Mouse (Mus musculus) neural tube, embryonic 14.5 days (tissue): ENCODE measurements around the gene Arhgap19. TPM values are rescaled to one million over a fixed set of nuclear protein-coding genes. Genes with fewer than 3 reads are reported as not detected.

ENCODE experiments used
- ATAC-seq: fragments of 200-750 bp; cut with Nextera tagmentation; 2 replicates; pipeline ENCODE4 v1.8.0; 2017; ENCODE audit warnings: low read depth, mild to moderate bottlenecking, moderate TSS enrichment, moderate library complexity
- H3K27ac ChIP-seq: fragments of 300-500 bp; sonication (generic); 2 replicates; pipeline ENCODE4 v1.5.1; 2014; ENCODE audit warnings: low read depth, mild to moderate bottlenecking, control low read depth, low read length, moderate library complexity, mixed read lengths
- H3K27me3 ChIP-seq: fragments of 300-500 bp; sonication (generic); 2 replicates; pipeline ENCODE4 v1.6.1; 2014; ENCODE audit warnings: low read length; ENCODE audit not compliant: control insufficient read depth, insufficient read depth
- H3K36me3 ChIP-seq: fragments of 300-500 bp; sonication (generic); 2 replicates; pipeline ENCODE4 v1.6.1; 2014; ENCODE audit warnings: low read length, mixed read lengths; ENCODE audit not compliant: control insufficient read depth, insufficient read depth
- H3K4me1 ChIP-seq: fragments of 300-500 bp; sonication (generic); 2 replicates; pipeline ENCODE4 v1.6.1; 2014; ENCODE audit warnings: low read length; ENCODE audit not compliant: control insufficient read depth, insufficient read depth
- H3K4me2 ChIP-seq: fragments of 300-500 bp; sonication (generic); 2 replicates; pipeline ENCODE4 v1.6.1; 2014; ENCODE audit warnings: mild to moderate bottlenecking, low read depth, low read length, control low read depth
- H3K4me3 ChIP-seq: fragments of 300-500 bp; sonication (generic); 2 replicates; pipeline ENCODE4 v1.5.1; 2014; ENCODE audit warnings: low read depth, low read length, control low read depth, mixed read lengths
- H3K9ac ChIP-seq: fragments of 300-500 bp; sonication (generic); replicated peaks from 2 replicates; pipeline ENCODE4 v1.6.1; 2014; ENCODE audit warnings: low read depth, mild to moderate bottlenecking, control low read depth, low read length, mixed read lengths
- H3K9me3 ChIP-seq: fragments of 300-500 bp; sonication (generic); 2 replicates; pipeline ENCODE4 v1.6.1; 2016; ENCODE audit warnings: low read length; ENCODE audit not compliant: control insufficient read depth
- WGBS: fragments of 180-500 bp; shearing (Covaris S2); extraction: QIAGEN DNeasy Blood & Tissue Kit; methylation state at CpG from one replicate; pipeline ENCODE4 v1.1.7; 2014; 5-methylcytosine and 5-hydroxymethylcytosine counted together
- polyA plus RNA-seq: library from polyadenylated mRNA; unstranded; fragments of >200 nt; fragmentation: Nextera tagmentation; extraction: Ambion mirVana; gene quantifications from 2 replicates; pipeline ENCODE4 v1.2.1, GENCODE M21; 2014

Arhgap19 gene
- polyA plus RNA-seq, 1 experiment from 2014 or later: 3.6 TPM

DNA sequence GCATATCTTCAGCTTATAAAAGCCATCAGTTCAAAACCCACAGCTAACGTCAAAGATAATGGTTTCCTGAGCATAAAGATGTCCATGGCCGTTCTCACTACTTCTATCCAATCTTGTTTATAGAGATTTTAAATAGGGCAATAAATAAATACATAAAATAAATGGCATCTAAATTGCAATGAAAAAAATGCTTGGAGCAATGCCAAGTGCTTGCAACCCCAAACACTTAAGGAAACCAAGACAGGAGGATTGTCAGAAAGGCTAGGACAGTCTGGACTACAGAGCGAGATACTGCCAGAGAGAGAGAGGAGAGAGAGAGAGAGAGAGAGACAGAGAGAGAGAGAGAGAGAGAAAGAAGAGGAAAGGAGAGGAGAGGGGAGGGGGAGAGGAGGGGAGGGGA, 24.7 kb upstream of the Arhgap19 start:
- 50% methylated on average over 3 of the region's 3 CpGs for WGBS
- no peak overlapping the region for H3K27ac ChIP-seq
- no peaks in the 10 kb centered on the region for H3K9me3 ChIP-seq
- H3K27me3 ChIP-seq: no peaks in the 10 kb centered on the region
- ATAC-seq: no peak
- no peaks in the 10 kb centered on the region for H3K36me3 ChIP-seq
- no peak overlapping the region for H3K4me2 ChIP-seq
- H3K9ac ChIP-seq: no peak overlapping the region
- H3K4me1 ChIP-seq: peaks cover 4% of the 10 kb centered on the region
- no peak overlapping the region for H3K4me3 ChIP-seq

- no peaks in the 10 kb centered on the region for H3K36me3 ChIP-seq
- H3K9ac ChIP-seq: no peak overlapping the region
- H3K27me3 ChIP-seq: no peaks in the 10 kb centered on the region
- H3K4me1 ChIP-seq: no peaks in the 10 kb centered on the region
- H3K4me3 ChIP-seq: no peak overlapping the region
- 86% methylated on average over 5 of the region's 5 CpGs for WGBS
- ATAC-seq: no peak
- H3K4me2 ChIP-seq: no peak overlapping the region
- H3K9me3 ChIP-seq: no peaks in the 10 kb centered on the region
- no peak overlapping the region for H3K27ac ChIP-seq
These were observed 23.1 kb upstream of the Arhgap19 start for GRCm38 (mm10) chr19:41824950-41825349.

DNA sequence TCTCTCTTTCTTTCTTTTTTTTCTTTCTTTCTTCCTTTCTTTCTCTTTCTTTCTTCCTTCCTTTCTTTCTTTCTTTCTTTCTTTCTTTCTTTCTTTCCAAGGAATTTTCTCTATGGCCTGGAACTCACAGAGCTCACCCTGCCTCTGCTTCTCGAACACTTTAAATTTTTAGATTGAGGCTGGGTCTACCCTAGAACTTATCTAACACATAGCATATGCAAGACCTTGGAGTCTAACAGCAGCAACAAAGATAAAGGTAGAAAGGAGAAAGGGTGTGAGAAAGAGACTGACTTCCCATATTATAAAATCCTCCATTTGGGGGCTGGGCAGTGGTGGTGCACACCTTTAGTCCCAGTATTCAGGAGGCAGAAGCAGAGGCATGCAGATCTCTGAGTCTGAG, 20.7 kb upstream of the Arhgap19 start:
- no peak overlapping the region for H3K9ac ChIP-seq
- H3K4me3 ChIP-seq: no peak overlapping the region
- H3K27ac ChIP-seq: no peak overlapping the region
- no peaks in the 10 kb centered on the region for H3K36me3 ChIP-seq
- ATAC-seq: no peak
- H3K4me2 ChIP-seq: no peak overlapping the region
- H3K9me3 ChIP-seq: no peaks in the 10 kb centered on the region
- WGBS: 88% methylated on average over 1 of the region's 1 CpGs
- no peaks in the 10 kb centered on the region for H3K27me3 ChIP-seq
- H3K4me1 ChIP-seq: no peaks in the 10 kb centered on the region

GRCm38 (mm10) chr19:41821436-41821835, 19.6 kb upstream of the Arhgap19 start:
- Histone ChIP-seq H3K4me1 (no peaks in the 10 kb centered on the region), H3K27me3 (no peaks in the 10 kb centered on the region), H3K27ac (no peak overlapping the region), H3K9ac (no peak overlapping the region), H3K36me3 (no peaks in the 10 kb centered on the region), H3K4me3 (no peak overlapping the region), H3K9me3 (no peaks in the 10 kb centered on the region), H3K4me2 (no peak overlapping the region)
- WGBS: 7% methylated on average over 5 of the region's 5 CpGs
- ATAC-seq: no peak

DNA sequence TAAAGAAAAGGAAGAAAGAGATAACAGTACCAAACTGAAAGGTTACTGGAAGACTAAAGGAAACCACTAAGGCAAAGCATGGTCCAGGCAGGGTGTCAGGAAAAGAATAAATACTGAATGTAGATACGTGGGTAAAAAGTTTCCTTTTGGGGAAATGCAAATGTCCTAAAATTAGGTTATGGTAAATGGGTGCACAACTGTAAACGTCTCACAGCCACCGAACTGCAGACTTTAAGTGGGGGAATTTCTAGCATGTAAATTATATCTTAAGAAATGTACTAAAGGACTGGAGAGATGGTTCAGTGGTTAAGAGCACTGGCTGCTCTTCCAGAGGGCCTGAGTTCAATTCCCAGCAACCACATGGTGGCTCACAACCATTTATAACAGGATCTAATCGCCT, 16.9 kb upstream of the Arhgap19 start:
- ATAC-seq: no peak
- H3K27me3 ChIP-seq: no peaks in the 10 kb centered on the region

DNA sequence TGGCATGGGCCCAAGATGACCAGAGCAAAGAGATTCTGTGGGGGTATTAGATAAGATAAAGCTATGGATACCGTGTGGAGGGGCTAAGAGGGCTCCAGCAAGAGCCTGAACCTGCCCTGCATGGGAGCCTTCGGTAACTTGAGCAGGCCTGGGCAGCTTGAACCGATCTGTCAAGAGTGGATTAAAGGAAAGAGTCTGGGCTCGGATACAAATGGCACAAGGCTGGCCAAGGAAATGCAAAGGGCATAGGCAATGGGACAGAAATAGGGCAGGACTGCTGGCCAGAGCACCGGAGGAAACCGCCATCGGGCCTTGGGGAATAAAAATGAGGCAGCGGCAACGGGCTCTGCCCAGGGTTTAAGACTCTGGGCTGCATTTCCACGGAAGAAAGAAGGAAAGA, 15.5 kb upstream of the Arhgap19 start:
- no peak for ATAC-seq
- H3K27me3 ChIP-seq: no peaks in the 10 kb centered on the region
- no peak overlapping the region for H3K9ac ChIP-seq
- no peak overlapping the region for H3K27ac ChIP-seq
- no peaks in the 10 kb centered on the region for H3K36me3 ChIP-seq
- H3K4me3 ChIP-seq: no peak overlapping the region
- no peak overlapping the region for H3K4me2 ChIP-seq
- 71% methylated on average over 10 of the region's 10 CpGs for WGBS
- H3K9me3 ChIP-seq: no peaks in the 10 kb centered on the region
- H3K4me1 ChIP-seq: no peaks in the 10 kb centered on the region

More for the DNA sequence above, 16.9 kb upstream of the Arhgap19 start:
- Histone ChIP-seq H3K36me3 (no peaks in the 10 kb centered on the region), H3K4me2 (no peak overlapping the region), H3K9me3 (no peaks in the 10 kb centered on the region), H3K4me1 (no peaks in the 10 kb centered on the region), H3K27ac (no peak overlapping the region), H3K4me3 (no peak overlapping the region), H3K9ac (no peak overlapping the region)
- WGBS: 84% methylated on average over 4 of the region's 4 CpGs

DNA sequence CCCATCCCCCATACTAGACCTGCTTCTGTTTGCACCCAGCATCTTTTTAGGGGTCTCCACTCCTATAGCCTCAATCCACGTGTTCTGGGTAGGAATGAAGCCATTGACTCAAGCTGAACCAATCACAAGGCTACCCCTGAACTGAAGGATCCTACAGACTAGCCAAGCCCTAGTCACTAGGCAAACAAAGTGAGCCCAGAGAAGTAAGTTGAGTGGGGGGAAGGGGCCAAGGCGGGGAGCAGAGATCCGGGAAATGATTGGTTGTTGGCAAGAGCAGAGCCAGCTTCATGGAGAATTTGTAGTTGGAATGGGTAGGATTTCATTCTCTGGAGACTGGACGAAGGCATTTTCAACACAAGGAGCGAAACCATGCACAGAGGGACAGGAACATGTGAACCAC, 15.1 kb upstream of the Arhgap19 start:
- Histone ChIP-seq H3K36me3 (no peaks in the 10 kb centered on the region), H3K27ac (no peak overlapping the region), H3K4me1 (no peaks in the 10 kb centered on the region), H3K9me3 (no peaks in the 10 kb centered on the region), H3K9ac (no peak overlapping the region), H3K4me2 (no peak overlapping the region), H3K27me3 (no peaks in the 10 kb centered on the region), H3K4me3 (no peak overlapping the region)
- 70% methylated on average over 5 of the region's 5 CpGs for WGBS
- ATAC-seq: no peak

DNA sequence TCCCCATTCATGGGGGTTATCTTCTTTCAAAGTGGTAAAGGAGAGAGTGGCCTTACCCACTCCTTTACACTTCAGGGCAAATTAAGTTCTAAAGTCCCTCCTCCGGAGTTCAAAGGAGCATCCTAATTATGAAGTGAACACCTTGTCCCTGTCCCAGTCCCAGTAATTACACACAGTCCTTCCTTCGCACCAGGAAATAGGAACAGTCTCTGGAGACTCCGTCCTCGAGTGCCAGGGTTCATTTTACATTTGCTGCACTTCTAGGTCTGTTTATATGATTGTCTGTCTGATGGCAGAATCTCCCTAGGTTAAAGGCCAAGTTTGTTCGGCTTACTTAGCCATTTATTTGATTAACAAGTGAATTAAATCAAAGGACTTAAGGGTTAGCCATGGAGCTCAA, 14.6 kb upstream of the Arhgap19 start:
- H3K4me3 ChIP-seq: no peak overlapping the region
- H3K27me3 ChIP-seq: no peaks in the 10 kb centered on the region
- H3K9ac ChIP-seq: no peak overlapping the region
- no peak overlapping the region for H3K27ac ChIP-seq
- H3K9me3 ChIP-seq: no peaks in the 10 kb centered on the region
- H3K36me3 ChIP-seq: no peaks in the 10 kb centered on the region
- 76% methylated on average over 5 of the region's 5 CpGs for WGBS
- no peaks in the 10 kb centered on the region for H3K4me1 ChIP-seq
- no peak overlapping the region for H3K4me2 ChIP-seq
- no peak for ATAC-seq

DNA sequence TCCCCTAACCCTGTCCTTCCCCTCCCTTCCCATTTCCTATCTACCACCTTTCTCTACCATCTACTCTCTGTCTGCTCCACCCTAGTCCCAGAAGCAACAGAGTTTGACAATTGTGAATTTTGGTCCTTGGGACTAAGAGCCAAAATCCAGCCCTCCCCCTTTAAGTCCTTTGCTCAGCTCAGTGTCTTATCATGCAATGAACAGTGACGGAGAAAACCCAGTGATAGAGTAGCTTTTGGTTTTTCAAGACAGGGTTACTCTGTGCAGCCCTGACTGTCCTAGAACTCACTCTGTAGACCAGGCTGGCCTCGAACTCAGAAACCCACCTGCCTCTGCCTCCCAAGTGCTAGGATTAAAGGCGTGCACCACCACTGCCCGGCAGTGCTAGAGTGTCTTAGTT, 11.5 kb upstream of the Arhgap19 start:
- H3K9me3 ChIP-seq: no peaks in the 10 kb centered on the region
- H3K36me3 ChIP-seq: no peaks in the 10 kb centered on the region
- H3K27ac ChIP-seq: no peak overlapping the region
- ATAC-seq: no peak
- no peaks in the 10 kb centered on the region for H3K27me3 ChIP-seq
- H3K4me3 ChIP-seq: no peak overlapping the region
- H3K4me1 ChIP-seq: no peaks in the 10 kb centered on the region
- 94% methylated on average over 4 of the region's 4 CpGs for WGBS
- H3K9ac ChIP-seq: no peak overlapping the region
- H3K4me2 ChIP-seq: no peak overlapping the region

DNA sequence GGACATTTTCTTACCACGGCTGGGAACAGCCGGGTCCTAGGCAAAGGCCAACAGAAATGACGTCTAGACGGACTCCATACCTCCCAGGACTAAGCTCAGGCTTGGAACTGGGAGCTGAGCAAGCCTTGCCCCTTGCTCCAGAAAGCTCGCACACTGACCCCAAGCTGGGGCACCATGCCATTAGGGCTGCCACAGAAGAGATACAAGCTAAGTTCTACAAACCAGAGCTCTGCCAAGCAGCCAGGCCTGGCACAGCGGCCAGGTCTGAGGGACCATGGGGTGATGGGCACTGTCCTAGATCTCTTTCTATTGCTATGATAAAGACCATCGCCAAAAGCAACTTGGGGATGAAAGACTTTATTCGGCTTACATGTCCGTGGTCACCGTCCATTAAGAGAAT, 10.7 kb upstream of the Arhgap19 start:
- H3K36me3 ChIP-seq: no peaks in the 10 kb centered on the region
- H3K9me3 ChIP-seq: no peaks in the 10 kb centered on the region
- no peak for ATAC-seq
- H3K4me2 ChIP-seq: no peak overlapping the region
- 93% methylated on average over 10 of the region's 10 CpGs for WGBS
- H3K4me3 ChIP-seq: no peak overlapping the region
- H3K9ac ChIP-seq: no peak overlapping the region
- no peaks in the 10 kb centered on the region for H3K27me3 ChIP-seq
- H3K4me1 ChIP-seq: no peaks in the 10 kb centered on the region
- H3K27ac ChIP-seq: no peak overlapping the region
